Mouse (Mus musculus) heart, embryonic 12.5 days (tissue): ENCODE data around the gene Mapre1. TPM values are rescaled to one million over a fixed set of nuclear protein-coding genes. Genes with fewer than 3 reads are reported as not detected.

Experiments
- polyA plus RNA-seq: library from polyadenylated mRNA; unstranded; fragments of >200 nt; fragmentation: Nextera tagmentation; extraction: Ambion mirVana; gene quantifications from 2 replicates; pipeline ENCODE4 v1.2.1, GENCODE M21; 2016

Gene Mapre1
- polyA plus RNA-seq, 1 experiment from 2014 or later: 315 TPM

Other genes with a start within 250 kb of the Mapre1 start
- gene 4930404H24Rik, start 248.5 kb upstream of the Mapre1 start, polyA plus RNA-seq: not detected in 2 replicates
- gene Nol4l, start 211.3 kb upstream of the Mapre1 start, polyA plus RNA-seq: 14.9 and 15.2 TPM in 2 replicates
- gene Commd7, start 108.5 kb upstream of the Mapre1 start, polyA plus RNA-seq: 55.6 and 55.7 TPM in 2 replicates
- 5.9 and 6.9 TPM in 2 replicates for gene Dnmt3b, start 91.8 kb upstream of the Mapre1 start, polyA plus RNA-seq
- 0.12 TPM in 1 of 2 replicates, not detected in the other for gene Dnmt3c, start 44.6 kb upstream of the Mapre1 start, polyA plus RNA-seq
- 0.09 TPM in 1 of 2 replicates, not detected in the other for gene Efcab8, start 38.7 kb downstream of the Mapre1 start, polyA plus RNA-seq
- not detected in 2 replicates for gene Sun5, start 129.8 kb downstream of the Mapre1 start, polyA plus RNA-seq
- gene Bpifb2, start 133.8 kb downstream of the Mapre1 start, polyA plus RNA-seq: not detected in 2 replicates
- not detected in 2 replicates for gene Bpifb6, start 159.1 kb downstream of the Mapre1 start, polyA plus RNA-seq
- gene Bpifb3, start 177.0 kb downstream of the Mapre1 start, polyA plus RNA-seq: not detected in 2 replicates
- gene Bpifb4, start 196.9 kb downstream of the Mapre1 start, polyA plus RNA-seq: not detected in 2 replicates
- not detected in 2 replicates for gene Bpifa6, start 233.7 kb downstream of the Mapre1 start, polyA plus RNA-seq